Comparison of ENCODE assay signal across 8 mouse cellular contexts in genomic region chr11:80477341-80478199, GRCm38 (mm10). TPM values are rescaled to one million over a fixed set of nuclear protein-coding genes. Genes with fewer than 3 reads are reported as not detected.
A peak's percentile ranks its signal among the peaks of the same experiment; 100 is the strongest.
DNase-seq lines count a peak whose midpoint lies in the region; ATAC-seq and TF ChIP-seq lines count a peak whose summit lies in the region.

No protein-coding gene starts in this region.

- ATAC-seq in forebrain, embryonic 15.5 days (replicated peaks): peak; percentile 36
- peak; percentile 18; the same call in 1 of the 2 replicates for ATAC-seq in kidney, postnatal 0 days (replicated peaks; ENCODE audit: low FRiP score, low read depth)
- ATAC-seq in midbrain, embryonic 16.5 days: peak; percentile 26
- no peak for ATAC-seq in megakaryocyte progenitor cell, adult 5-6 weeks (replicated peaks; ENCODE audit: poor library complexity)

- peak overlapping the region; percentile 67 for H3K4me3 ChIP-seq in lung, adult 2 months (replicated peaks; ENCODE audit: extremely low read depth, low read depth, low read length)
- peak overlapping the region; percentile 59 for H3K4me3 ChIP-seq in forebrain, embryonic 15.5 days
- peak overlapping the region; percentile 47 for H3K4me3 ChIP-seq in kidney, postnatal 0 days (replicated peaks; ENCODE audit: low read depth, low read length)
- peak overlapping the region; percentile 86 for H3K4me3 ChIP-seq in midbrain, embryonic 16.5 days (ENCODE audit: low read depth, low read length)

- TF ChIP-seq POLR2A in lung, adult 2 months (IDR thresholded peaks at IDR 0.05; ENCODE audit: borderline replicate concordance, extremely low read depth, low read depth, low read length): no peak

- no peak for TF ChIP-seq CTCF in lung, adult 2 months (IDR thresholded peaks at IDR 0.05; ENCODE audit: insufficient read depth, low read length)
- TF ChIP-seq CTCF in kidney, postnatal 0 days (IDR thresholded peaks at IDR 0.05; ENCODE audit: low read depth): no peak

- peak overlapping the region; percentile 92 for H3K4me2 ChIP-seq in forebrain, embryonic 15.5 days (replicated peaks)
- H3K4me2 ChIP-seq in kidney, postnatal 0 days (ENCODE audit: low read length): peak overlapping the region; percentile 97
- H3K4me2 ChIP-seq in midbrain, embryonic 16.5 days (ENCODE audit: low read length): peak overlapping the region; percentile 83

- DNase-seq in lung, adult 2 months: no peak
- no peak for DNase-seq in lung, adult 18-20 months
- peak; percentile 76 for DNase-seq in cerebellum, adult 9-10 months
- DNase-seq in kidney, postnatal 0 days (ENCODE audit: low spot score): peak; percentile 22
- DNase-seq in B cell, adult 2 months: no peak

- H3K4me1 ChIP-seq in lung, adult 2 months (ENCODE audit: control insufficient read depth, insufficient read depth, low read length): peaks cover 8% of the 10 kb centered on the region
- H3K4me1 ChIP-seq in forebrain, embryonic 15.5 days: peaks cover 44% of the 10 kb centered on the region
- peaks cover 11% of the 10 kb centered on the region for H3K4me1 ChIP-seq in kidney, postnatal 0 days (replicated peaks; ENCODE audit: insufficient read depth, low read length)
- H3K4me1 ChIP-seq in midbrain, embryonic 16.5 days (ENCODE audit: control insufficient read depth, insufficient read depth, low read length): peaks cover 14% of the 10 kb centered on the region

- WGBS in lung, adult 2 months: 16% methylated on average over 55 of the region's 55 CpGs
- 8% methylated on average over 54 of the region's 55 CpGs for WGBS in forebrain, embryonic 15.5 days
- WGBS in kidney, postnatal 0 days: 16% methylated on average over 54 of the region's 55 CpGs
- 6% methylated on average over 50 of the region's 55 CpGs for WGBS in midbrain, embryonic 16.5 days

- 0 out of 2 replicates have a peak, but pooled peaks cover 11% of the 10 kb centered on the region for H3K36me3 ChIP-seq in forebrain, embryonic 15.5 days
- H3K36me3 ChIP-seq in kidney, postnatal 0 days (ENCODE audit: insufficient read depth, low read length): no peaks in the 10 kb centered on the region; the same call in 1 of the 2 replicates
- H3K36me3 ChIP-seq in midbrain, embryonic 16.5 days (ENCODE audit: control insufficient read depth, insufficient read depth, low read length): no peaks in the 10 kb centered on the region; the same call in 1 of the 2 replicates

- H3K9me3 ChIP-seq in forebrain, embryonic 15.5 days: no peaks in the 10 kb centered on the region
- no peaks in the 10 kb centered on the region for H3K9me3 ChIP-seq in kidney, postnatal 0 days (replicated peaks; ENCODE audit: low read length)
- H3K9me3 ChIP-seq in midbrain, embryonic 16.5 days (replicated peaks; ENCODE audit: control insufficient read depth, low read length, poor library complexity, severe bottlenecking): no peaks in the 10 kb centered on the region

- peak overlapping the region; percentile 97 for H3K27ac ChIP-seq in forebrain, embryonic 15.5 days (replicated peaks)
- no peak overlapping the region for H3K27ac ChIP-seq in kidney, postnatal 0 days
- peak overlapping the region; percentile 99 for H3K27ac ChIP-seq in midbrain, embryonic 16.5 days (ENCODE audit: low read length)

- H3K27me3 ChIP-seq in forebrain, embryonic 15.5 days: no peaks in the 10 kb centered on the region
- H3K27me3 ChIP-seq in kidney, postnatal 0 days (ENCODE audit: insufficient read depth, low read length): no peaks in the 10 kb centered on the region
- no peaks in the 10 kb centered on the region for H3K27me3 ChIP-seq in midbrain, embryonic 16.5 days (ENCODE audit: control insufficient read depth, insufficient read depth, low read depth, low read length)

- H3K9ac ChIP-seq in forebrain, embryonic 15.5 days (replicated peaks): peak overlapping the region; percentile 80
- H3K9ac ChIP-seq in kidney, postnatal 0 days (ENCODE audit: low read depth, low read length): peak overlapping the region; percentile 64
- peak overlapping the region; percentile 99 for H3K9ac ChIP-seq in midbrain, embryonic 16.5 days (ENCODE audit: low read depth, low read length)

RNA-seq across cellular contexts. Expression of gene Cdk5r1, which starts 0.7 kb away (rescaled TPM):
- 1.2 and 1.5 TPM in 2 replicates for polyA plus RNA-seq in lung, adult 2 months (2012; rRNA removed)
- polyA plus RNA-seq in forebrain, embryonic 15.5 days (2015; fragmentation: Nextera tagmentation; extraction: Ambion mirVana): 105 and 120 TPM in 2 replicates
- polyA plus RNA-seq in kidney, postnatal 0 days (2015; fragmentation: Nextera tagmentation; extraction: Ambion mirVana): 0.38 and 0.54 TPM in 2 replicates
- polyA plus RNA-seq in midbrain, embryonic 16.5 days (2015; fragmentation: Nextera tagmentation; extraction: Ambion mirVana): 90.2 and 91.0 TPM in 2 replicates
- 5.0 and 5.8 TPM in 2 replicates for total RNA-seq in megakaryocyte progenitor cell, adult 5-6 weeks (2015)
- total RNA-seq in megakaryocyte progenitor cell, adult 5-6 weeks (2017): 5.5 and 5.7 TPM in 2 replicates

RNA-seq across cellular contexts. Expression of gene Psmd11, which starts 49.2 kb away (rescaled TPM):
- 31.7 and 48.3 TPM in 2 replicates for polyA plus RNA-seq in lung, adult 2 months (2012; rRNA removed)
- polyA plus RNA-seq in forebrain, embryonic 15.5 days (2015; fragmentation: Nextera tagmentation; extraction: Ambion mirVana): 341 and 346 TPM in 2 replicates
- polyA plus RNA-seq in kidney, postnatal 0 days (2015; fragmentation: Nextera tagmentation; extraction: Ambion mirVana): 249 and 281 TPM in 2 replicates
- 270 and 301 TPM in 2 replicates for polyA plus RNA-seq in midbrain, embryonic 16.5 days (2015; fragmentation: Nextera tagmentation; extraction: Ambion mirVana)
- 103 and 105 TPM in 2 replicates for total RNA-seq in megakaryocyte progenitor cell, adult 5-6 weeks (2015)
- total RNA-seq in megakaryocyte progenitor cell, adult 5-6 weeks (2017): 78.8 and 83.5 TPM in 2 replicates

Comparison
In these comparisons a context has a peak if more than half of its experiments do, and no peak if none do; other contexts are left out.
1. DNase-seq: peak in cerebellum, adult 9-10 months (single experiment) and kidney, postnatal 0 days (single experiment); none in lung, adult 2 months (single experiment), lung, adult 18-20 months (0 of 2) and B cell, adult 2 months (0 of 2).
2. RNA of gene Cdk5r1, which starts 0.7 kb away (polyA plus RNA-seq): 105 to 120 TPM in forebrain, embryonic 15.5 days and 90.2 to 91.0 TPM in midbrain, embryonic 16.5 days; 1.2 to 1.5 TPM in lung, adult 2 months and 0.38 to 0.54 TPM in kidney, postnatal 0 days; every median in the first group is over 10 times any median in the second.
3. Peak in every context shown above with its lines, with median percentiles within 50 percentile points of each other: H3K4me3 ChIP-seq, H3K4me2 ChIP-seq and H3K9ac ChIP-seq.